Mouse (Mus musculus) midbrain, embryonic 10.5 days (tissue): ENCODE data around the gene Clhc1. TPM values are rescaled to one million over a fixed set of nuclear protein-coding genes. Genes with fewer than 3 reads are reported as not detected.

Source experiments
- polyA plus RNA-seq: library from polyadenylated mRNA; unstranded; fragments of >200 nt; fragmentation: Nextera tagmentation; extraction: Ambion mirVana; gene quantifications from 2 replicates; pipeline ENCODE4 v1.2.1, GENCODE M21; 2016

Gene Clhc1
- polyA plus RNA-seq, 1 experiment from 2014 or later: 0.12 TPM

Other genes with a start within 250 kb of the Clhc1 start
- 35.9 and 43.2 TPM in 2 replicates for gene Ccdc88a, start 174.3 kb upstream of the Clhc1 start, polyA plus RNA-seq
- gene Prorsd1, start 32.9 kb upstream of the Clhc1 start, polyA plus RNA-seq: 19.6 and 19.8 TPM in 2 replicates
- 46.6 and 56.7 TPM in 2 replicates for gene Mtif2, start 21.5 kb upstream of the Clhc1 start, polyA plus RNA-seq
- 887 and 1,041 TPM in 2 replicates for gene Rps27a, start 159 bp downstream of the Clhc1 start, polyA plus RNA-seq
- gene Rtn4, start 145.0 kb downstream of the Clhc1 start, polyA plus RNA-seq: 65.8 and 71.1 TPM in 2 replicates